Mouse (Mus musculus) CH12.LX (cell line): ENCODE measurements at regions not wholly inside any gene's neighbourhood (a gene's known extent, or its start where the extent isn't known, plus 50 kb on each side); places are given as distances from the start of the nearest gene placed in this dataset.
A peak's percentile ranks its signal among the peaks of the same experiment; 100 is the strongest.

Experiments used
- DNase-seq: peaks from one replicate; pipeline ENCODE4 v3.0.0-alpha.2; 2013; ENCODE audit errors: extremely low read depth
- H3K27ac ChIP-seq: 2 replicates; pipeline ENCODE4 v1.5.1; 2012; ENCODE audit warnings: low read depth, mild to moderate bottlenecking, control low read depth, moderate library complexity; ENCODE audit not compliant: insufficient read depth
- H3K27me3 ChIP-seq: replicated peaks from 2 replicates; pipeline ENCODE3; 2012; ENCODE audit warnings: inconsistent platforms
- H3K36me3 ChIP-seq, 2 experiments: replicated peaks in 1 of 2; 2 replicates each; pipeline versions ENCODE3 to v1.6.1; 2012; ENCODE audit warnings: inconsistent platforms in 1 of 2, low read length in 1 of 2, mild to moderate bottlenecking in 1 of 2, mixed read lengths in 1 of 2, moderate library complexity in 1 of 2; ENCODE audit not compliant: control insufficient read depth in 1 of 2, insufficient read depth in 1 of 2
- H3K4me1 ChIP-seq, 2 experiments: 2 replicates each; pipeline ENCODE4 v1.6.1; 2012; ENCODE audit warnings: inconsistent platforms in 1 of 2, moderate library complexity in 1 of 2; ENCODE audit not compliant: insufficient read depth in 2 of 2, control insufficient read depth in 1 of 2
- H3K4me2 ChIP-seq: 2 replicates; pipeline ENCODE4 v1.6.1; 2012; ENCODE audit warnings: low read depth, mild to moderate bottlenecking, control low read depth; ENCODE audit not compliant: poor library complexity, insufficient read depth, severe bottlenecking
- H3K4me3 ChIP-seq, 3 experiments: fragments of 150-350 bp in 1 of 3; sonication (generic) in 1 of 3; replicated peaks in 1 of 3; 2 replicates each; pipeline versions ENCODE3 to v1.5.1; 2011 to 2012; ENCODE audit warnings: low read depth in 2 of 3, low read length in 2 of 3, mild to moderate bottlenecking in 2 of 3, moderate library complexity in 2 of 3, control low read depth in 1 of 3, improper control_type of control experiment in 1 of 3, inconsistent platforms in 1 of 3, mixed read lengths in 1 of 3; ENCODE audit not compliant: poor library complexity in 1 of 3
- H3K79me2 ChIP-seq: replicated peaks from 2 replicates; pipeline ENCODE4 v1.6.1; 2012; ENCODE audit warnings: mild to moderate bottlenecking, moderate library complexity; ENCODE audit not compliant: control insufficient read depth, poor library complexity, insufficient read depth, severe bottlenecking; ENCODE audit errors: extremely low read depth
- H3K9ac ChIP-seq: 2 replicates; pipeline ENCODE4 v1.6.1; 2012; ENCODE audit warnings: low read depth, mild to moderate bottlenecking, control low read depth, moderate library complexity; ENCODE audit not compliant: insufficient read depth
- H3K9me3 ChIP-seq: replicated peaks from 2 replicates; pipeline ENCODE3; 2012; ENCODE audit warnings: low read length, inconsistent platforms, mixed read lengths
- BHLHE40 ChIP-seq: IDR thresholded peaks from 2 replicates; pipeline ENCODE4 v1.6.1; 2011; ENCODE audit warnings: mild to moderate bottlenecking, low read depth, low read length, improper control_type of control experiment
- CHD2 ChIP-seq: IDR thresholded peaks from 2 replicates; pipeline ENCODE4 v1.6.1; 2011; ENCODE audit warnings: low read length, improper control_type of control experiment
- CTCF ChIP-seq, 2 experiments: IDR thresholded peaks in 1 of 2; conservative IDR thresholded peaks in 1 of 2; 2 replicates each; pipeline ENCODE4 v1.5.1; 2011 to 2012; ENCODE audit warnings: low read depth in 2 of 2, low read length in 2 of 2, improper control_type of control experiment in 1 of 2, inconsistent platforms in 1 of 2, mild to moderate bottlenecking in 1 of 2, moderate library complexity in 1 of 2
- EP300 ChIP-seq: IDR thresholded peaks from 2 replicates; pipeline ENCODE4 v1.6.1; 2011; ENCODE audit warnings: low read length, improper control_type of control experiment
- ETS1 ChIP-seq: conservative IDR thresholded peaks from 2 replicates; pipeline ENCODE4 v1.6.1; 2012; ENCODE audit warnings: low read depth, mild to moderate bottlenecking, inconsistent platforms, low read length, improper control_type of control experiment, moderate library complexity
- GABPA ChIP-seq: IDR thresholded peaks from 2 replicates; pipeline ENCODE4 v1.6.1; 2012; ENCODE audit warnings: low read depth, low read length, improper control_type of control experiment, inconsistent platforms; ENCODE audit not compliant: insufficient replicate concordance
- HCFC1 ChIP-seq: IDR thresholded peaks from 2 replicates; pipeline ENCODE4 v1.6.1; 2012; ENCODE audit warnings: low read depth, mild to moderate bottlenecking, inconsistent platforms, low read length, improper control_type of control experiment
- IRF4 ChIP-seq: IDR thresholded peaks from 2 replicates; pipeline ENCODE4 v1.6.1; 2014; ENCODE audit warnings: low read depth, mild to moderate bottlenecking, inconsistent platforms, low read length, improper control_type of control experiment
- JUN ChIP-seq: IDR thresholded peaks from 2 replicates; pipeline ENCODE4 v1.6.1; 2011; ENCODE audit warnings: low read depth, mild to moderate bottlenecking, low read length, improper control_type of control experiment, moderate library complexity; ENCODE audit not compliant: insufficient read depth
- KAT2A ChIP-seq: IDR thresholded peaks from 2 replicates; pipeline ENCODE4 v1.6.1; 2012; ENCODE audit warnings: low read length, improper control_type of control experiment, inconsistent platforms; ENCODE audit not compliant: insufficient replicate concordance
- MAZ ChIP-seq: IDR thresholded peaks from 2 replicates; pipeline ENCODE4 v1.6.1; 2012; ENCODE audit warnings: low read depth, mild to moderate bottlenecking, inconsistent platforms, low read length, improper control_type of control experiment, moderate library complexity
- MEF2A ChIP-seq: IDR thresholded peaks from 2 replicates; pipeline ENCODE4 v1.6.1; 2014; ENCODE audit warnings: low read depth, mild to moderate bottlenecking, inconsistent platforms, low read length, improper control_type of control experiment, borderline replicate concordance
- MYC ChIP-seq: IDR thresholded peaks from 2 replicates; pipeline ENCODE4 v1.6.1; 2011; ENCODE audit warnings: low read depth, mild to moderate bottlenecking, improper control_type of control experiment, low read length
- NELFE ChIP-seq: IDR thresholded peaks from 2 replicates; pipeline ENCODE4 v1.6.1; 2011; ENCODE audit warnings: low read depth, low read length, improper control_type of control experiment
- POLR2AphosphoS2 ChIP-seq: IDR thresholded peaks from 2 replicates; pipeline ENCODE4 v1.6.1; 2011; ENCODE audit warnings: low read depth, low read length, improper control_type of control experiment
- RAD21 ChIP-seq: IDR thresholded peaks from 2 replicates; pipeline ENCODE4 v1.6.1; 2011; ENCODE audit warnings: low read depth, mild to moderate bottlenecking, low read length, improper control_type of control experiment, moderate library complexity
- RCOR1 ChIP-seq: conservative IDR thresholded peaks from 2 replicates; pipeline ENCODE4 v1.6.1; 2012; ENCODE audit warnings: low read depth, mild to moderate bottlenecking, inconsistent platforms, low read length, improper control_type of control experiment
- SMC3 ChIP-seq: IDR thresholded peaks from 2 replicates; pipeline ENCODE4 v1.6.1; 2011; ENCODE audit warnings: low read depth, low read length, improper control_type of control experiment
- TBP ChIP-seq: conservative IDR thresholded peaks from 2 replicates; pipeline ENCODE4 v1.6.1; 2011; ENCODE audit warnings: low read depth, low read length, improper control_type of control experiment
- TCF12 ChIP-seq: IDR thresholded peaks from 2 replicates; pipeline ENCODE4 v1.6.1; 2014; ENCODE audit warnings: low read depth, mild to moderate bottlenecking, inconsistent platforms, low read length, improper control_type of control experiment
- UBTF ChIP-seq: IDR thresholded peaks from 2 replicates; pipeline ENCODE4 v1.6.1; 2012; ENCODE audit warnings: low read depth, mild to moderate bottlenecking, inconsistent platforms, low read length, improper control_type of control experiment, moderate library complexity
- USF2 ChIP-seq: conservative IDR thresholded peaks from 2 replicates; pipeline ENCODE4 v1.6.1; 2011; ENCODE audit warnings: low read depth, low read length, improper control_type of control experiment
- ZKSCAN1 ChIP-seq: IDR thresholded peaks from 2 replicates; pipeline ENCODE4 v1.6.1; 2012; ENCODE audit warnings: low read depth, inconsistent platforms, low read length, improper control_type of control experiment, borderline replicate concordance
- ZNF384 ChIP-seq: IDR thresholded peaks from 2 replicates; pipeline ENCODE4 v1.6.1; 2012; ENCODE audit warnings: low read depth, low read length, improper control_type of control experiment, inconsistent platforms
- dilution Hi-C: fragments of 300-500 bp; cut with MboI; formaldehyde crosslinking; loops from 2 replicates; pipeline ENCODE4 v1.14.3; 2020; ENCODE audit warnings: low sequenced_read_pairs; ENCODE audit not compliant: extremely low pct_unique_long_range_greater_than_20kb, extremely low pct_ligation_motif_present
- in situ Hi-C: fragments of 300-500 bp; cut with MboI; formaldehyde crosslinking; loops from 3 replicates; pipeline ENCODE4 v1.14.3; 2019; ENCODE audit warnings: low sequenced_read_pairs, low pct_ligation_motif_present, low pct_unique_long_range_greater_than_20kb, mixed read lengths

- Histone ChIP-seq H3K79me2 (no peaks in the 10 kb centered on the region), H3K9me3 (peaks cover 17% of the 10 kb centered on the region), H3K4me1 (no peaks in the 10 kb centered on the region), H3K4me3 (no peak overlapping the region), H3K27ac (no peak overlapping the region), H3K4me2 (no peak overlapping the region), H3K9ac (no peak overlapping the region), H3K27me3 (no peaks in the 10 kb centered on the region), H3K36me3 (no peaks in the 10 kb centered on the region)
- dilution Hi-C loops (no loop called here), in situ Hi-C loops (no loop called here)
- TF ChIP-seq ETS1 (no peak), MYC (no peak), CTCF (conservative IDR thresholded peaks at IDR 0.05 in 1 of 2, IDR thresholded peaks at IDR 0.05 in 1 of 2; ENCODE audit: low read depth in 2 of 2, low read length in 2 of 2) (no peak), RAD21 (no peak), CHD2 (no peak), USF2 (no peak), NELFE (no peak), GABPA (no peak), JUN (no peak), HCFC1 (no peak), MAZ (no peak), EP300 (no peak), TCF12 (no peak), BHLHE40 (no peak), IRF4 (no peak), TBP (no peak), POLR2AphosphoS2 (no peak), KAT2A (no peak), ZKSCAN1 (no peak), ZNF384 (no peak)
- no peak for DNase-seq
Measured at GRCm38 (mm10) chr8:100865624-100866023, 1449.4 kb upstream of the Cdh8 start.

GRCm38 (mm10) chr8:100850822-100851437, 1434.7 kb upstream of the Cdh8 start:
- Histone ChIP-seq H3K4me1 (no peaks in the 10 kb centered on the region), H3K36me3 (no peaks in the 10 kb centered on the region), H3K4me3 (no peak overlapping the region), H3K79me2 (no peaks in the 10 kb centered on the region), H3K27me3 (no peaks in the 10 kb centered on the region), H3K9ac (no peak overlapping the region), H3K27ac (no peak overlapping the region), H3K9me3 (peaks cover 22% of the 10 kb centered on the region), H3K4me2 (no peak overlapping the region)
- in situ Hi-C loops: no loop called here
- dilution Hi-C loops: no loop called here
- no peak for TF ChIP-seq IRF4
- no peak for TF ChIP-seq USF2
- TF ChIP-seq MEF2A: no peak
- no peak for TF ChIP-seq RCOR1
- TF ChIP-seq UBTF: no peak
- peak; percentile 32 for TF ChIP-seq RAD21
- TF ChIP-seq GABPA: no peak
- TF ChIP-seq CTCF (conservative IDR thresholded peaks at IDR 0.05 in 1 of 2, IDR thresholded peaks at IDR 0.05 in 1 of 2; ENCODE audit: low read depth in 2 of 2, low read length in 2 of 2): peak in 1 of 2 experiments; percentile 44; a peak in 2 of 4 replicates
- peak; percentile 28 for TF ChIP-seq SMC3
- peak; percentile 2 for DNase-seq
